Comparison of ENCODE assay signal across 8 mouse cellular contexts in the genomic region with DNA sequence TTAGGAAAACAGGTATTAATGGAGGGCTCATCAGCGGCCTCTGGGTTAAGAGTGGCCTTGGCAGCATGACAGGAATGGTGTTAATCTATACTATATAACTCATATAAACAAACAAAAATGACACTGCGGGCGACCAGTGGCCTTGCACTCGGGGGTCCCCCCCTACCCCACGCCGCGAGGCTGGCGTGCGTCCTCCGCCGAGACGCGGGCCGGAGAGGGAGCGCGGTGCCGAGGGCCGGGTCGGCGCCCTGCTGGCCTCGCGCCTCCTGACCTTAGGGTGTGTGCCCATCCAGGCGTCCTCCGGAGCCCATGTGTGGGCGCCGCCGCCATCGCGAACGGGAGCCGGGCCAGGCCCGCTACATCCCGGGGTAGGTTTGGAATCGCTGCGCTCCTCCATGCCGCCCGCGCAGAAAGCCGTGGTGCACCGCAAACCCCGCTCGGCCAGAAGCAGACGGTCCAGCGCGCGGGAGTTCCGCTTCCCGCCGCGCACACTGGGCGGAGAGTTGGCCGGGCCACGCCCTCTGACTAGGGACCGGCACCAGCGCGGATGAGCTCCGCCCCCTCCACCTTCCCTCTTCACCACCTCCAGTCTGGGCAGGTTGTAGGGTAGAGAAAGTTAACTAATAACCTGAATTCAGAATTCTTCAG. TPM values are rescaled to one million over a fixed set of nuclear protein-coding genes. Genes with fewer than 3 reads are reported as not detected.
A peak's percentile ranks its signal among the peaks of the same experiment; 100 is the strongest.
DNase-seq lines count a peak whose midpoint lies in the region; ATAC-seq and TF ChIP-seq lines count a peak whose summit lies in the region.

Tsen15 (minus strand) TSS at position 501 of the 648 bp plus-strand sequence.

- H3K4me3 ChIP-seq in heart, embryonic 13.5 days = peak within 1 kb of the TSS; percentile 86
- H3K4me3 ChIP-seq in liver, embryonic 11.5 days (ENCODE audit: low read depth, low read length) = peak within 1 kb of the TSS; percentile 86
- H3K4me3 ChIP-seq in myocyte = peak within 1 kb of the TSS; percentile 23

- peak; percentile 59 for TF ChIP-seq POLR2A in myocyte (IDR thresholded peaks at IDR 0.05; ENCODE audit: insufficient read length, low read depth)

- H3ac ChIP-seq in myocyte (ENCODE audit: control insufficient read depth, insufficient read length) = peak within 1 kb of the TSS; percentile 78

- H3K27ac ChIP-seq in heart, embryonic 13.5 days (replicated peaks) = peak within 1 kb of the TSS; percentile 40; the same call in 1 of the 2 replicates
- H3K27ac ChIP-seq in liver, embryonic 11.5 days (ENCODE audit: low read depth, low read length) = peak within 1 kb of the TSS; percentile 73

- WGBS in heart, embryonic 13.5 days = 0% methylated on average over 57 of the region's 57 CpGs
- WGBS in liver, embryonic 11.5 days = under 1% methylated on average over 57 of the region's 57 CpGs

- H3K27me3 ChIP-seq in heart, embryonic 13.5 days (replicated peaks) = no peaks in the 10 kb centered on the region
- no peaks in the 10 kb centered on the region for H3K27me3 ChIP-seq in liver, embryonic 11.5 days (replicated peaks; ENCODE audit: control insufficient read depth, insufficient read depth, low read length)
- H3K27me3 ChIP-seq in myocyte (ENCODE audit: control insufficient read depth, insufficient read depth, insufficient read length) = no peaks in the 10 kb centered on the region

- H3K36me3 ChIP-seq in heart, embryonic 13.5 days = peaks cover 14% of the 10 kb centered on the region
- H3K36me3 ChIP-seq in liver, embryonic 11.5 days (ENCODE audit: control insufficient read depth, insufficient read depth, low read length) = peaks cover 10% of the 10 kb centered on the region; the same call in 1 of the 2 replicates
- no peaks in the 10 kb centered on the region for H3K36me3 ChIP-seq in myocyte (ENCODE audit: control insufficient read depth, insufficient read depth)

- H3K9ac ChIP-seq in heart, embryonic 13.5 days = peak within 1 kb of the TSS; percentile 90
- H3K9ac ChIP-seq in liver, embryonic 11.5 days (ENCODE audit: low read depth, low read length) = peak within 1 kb of the TSS; percentile 88

- H3K79me2 ChIP-seq in myocyte (ENCODE audit: control insufficient read depth, insufficient read depth) = no peaks in the 10 kb centered on the region

- H3K4me2 ChIP-seq in heart, embryonic 13.5 days = peak within 1 kb of the TSS; percentile 83
- peak within 1 kb of the TSS; percentile 75 for H3K4me2 ChIP-seq in liver, embryonic 11.5 days
- H3K4me2 ChIP-seq in myocyte (ENCODE audit: low read depth) = peak within 1 kb of the TSS; percentile 77

- peak; percentile 96 for ATAC-seq in CD4-positive, CD25-positive, alpha-beta regulatory T cell, adult 4 months
- ATAC-seq in heart, embryonic 13.5 days (ENCODE audit: extremely low read depth, insufficient number of reproducible peaks, low FRiP score, low TSS enrichment) = peak; percentile 88
- ATAC-seq in liver, embryonic 11.5 days (replicated peaks; ENCODE audit: low FRiP score) = peak; percentile 97

- no peaks in the 10 kb centered on the region for H3K9me3 ChIP-seq in heart, embryonic 13.5 days
- H3K9me3 ChIP-seq in liver, embryonic 11.5 days (ENCODE audit: control insufficient read depth, low read length) = no peaks in the 10 kb centered on the region

- H3K4me1 ChIP-seq in heart, embryonic 13.5 days = peaks cover 6% of the 10 kb centered on the region; the same call in 1 of the 2 replicates
- H3K4me1 ChIP-seq in liver, embryonic 11.5 days (replicated peaks; ENCODE audit: control insufficient read depth, insufficient read depth, low read length) = peaks cover 2% of the 10 kb centered on the region

- peak; percentile 73 for DNase-seq in c-Kit-negative CD71-positive TER-119-positive erythroid progenitor cells, embryonic 14.5 days (ENCODE audit: low read depth, low spot score)
- DNase-seq in fat pad, adult 2 months (ENCODE audit: extremely low read depth, low read depth, low spot score) = peak; percentile 7
- peak; percentile 94 for DNase-seq in kidney, postnatal 10 days
- peak; percentile 82 for DNase-seq in liver, embryonic 11.5 days (ENCODE audit: low spot score)
- peak; percentile 85 to 94 for DNase-seq in spleen, postnatal 4 days (ENCODE audit: low spot score in 2 of 2)

TF ChIP-seq in myocyte, 11 proteins besides CTCF, POLR2A, EP300 and RAD21:
- TF ChIP-seq CEBPB (IDR thresholded peaks at IDR 0.05; ENCODE audit: insufficient read depth, poor library complexity, severe bottlenecking) (no peak), MYOD1 (IDR thresholded peaks at IDR 0.05; ENCODE audit: control insufficient read depth in 1 of 3, insufficient read length in 2 of 3, low read depth in 2 of 3) (no peak), TCF12 (IDR thresholded peaks at IDR 0.05; ENCODE audit: insufficient read depth, poor library complexity, severe bottlenecking) (no peak), TCF3 (IDR thresholded peaks at IDR 0.05; ENCODE audit: insufficient read length, low read depth) (no peak), SRF (IDR thresholded peaks at IDR 0.05; ENCODE audit: control insufficient read depth, insufficient read length, low read depth) (no peak), REST (IDR thresholded peaks at IDR 0.05; ENCODE audit: insufficient read depth, insufficient read length) (no peak), USF1 (IDR thresholded peaks at IDR 0.05; ENCODE audit: low read depth) (no peak), MYOG (IDR thresholded peaks at IDR 0.05; ENCODE audit: control insufficient read depth in 1 of 3, insufficient read depth in 1 of 3, insufficient read length in 2 of 3, low read depth in 2 of 3) (peak in 1 of 3 experiments; percentile 35), E2F4 (IDR thresholded peaks at IDR 0.05; ENCODE audit: insufficient read depth) (peak; percentile 68), POLR2AphosphoS2 (IDR thresholded peaks at IDR 0.05; ENCODE audit: insufficient read length, low read depth) (no peak)

RNA-seq across cellular contexts. Expression of gene Tsen15, which starts in this region (rescaled TPM):
- 10 to 100 TPM; 13.7 to 15.0 TPM for polyA plus RNA-seq in CD4-positive, CD25-positive, alpha-beta regulatory T cell, adult 4 months (2017; shearing (Covaris generic))
- 59.0 and 66.5 TPM in 2 replicates for polyA plus RNA-seq in heart, embryonic 13.5 days (2015; fragmentation: Nextera tagmentation; extraction: Ambion mirVana)
- polyA plus RNA-seq in liver, embryonic 11.5 days (2014; fragmentation: Nextera tagmentation; extraction: Ambion mirVana) = 74.8 and 84.0 TPM in 2 replicates
- polyA plus RNA-seq in myocyte (2012; fragmentation: generic; extraction: Trizol) = 26.4 TPM

Comparison
In these comparisons a context has a peak if more than half of its experiments do, and no peak if none do; other contexts are left out.
1. Peak in every context shown above with its lines: DNase-seq, ATAC-seq, H3K4me3 ChIP-seq and H3K27ac ChIP-seq.
2. DNase-seq: peak in every context shown above with its lines; median percentile 94 in kidney, postnatal 10 days; 90 in spleen, postnatal 4 days; 82 in liver, embryonic 11.5 days; 73 in c-Kit-negative CD71-positive TER-119-positive erythroid progenitor cells, embryonic 14.5 days; 7 in fat pad, adult 2 months.
3. H3K4me3 ChIP-seq: peak in every context shown above with its lines; median percentile 86 in heart, embryonic 13.5 days; 86 in liver, embryonic 11.5 days; 23 in myocyte.